Mouse (Mus musculus): ENCODE results near the gene Mettl9. TPM values are rescaled to one million over a fixed set of nuclear protein-coding genes. Genes with fewer than 3 reads are reported as not detected.

The Mettl9 gene
- total and polyA plus RNA-seq, 2 experiments from 2014 or later = 118 to 154 TPM

DNA sequence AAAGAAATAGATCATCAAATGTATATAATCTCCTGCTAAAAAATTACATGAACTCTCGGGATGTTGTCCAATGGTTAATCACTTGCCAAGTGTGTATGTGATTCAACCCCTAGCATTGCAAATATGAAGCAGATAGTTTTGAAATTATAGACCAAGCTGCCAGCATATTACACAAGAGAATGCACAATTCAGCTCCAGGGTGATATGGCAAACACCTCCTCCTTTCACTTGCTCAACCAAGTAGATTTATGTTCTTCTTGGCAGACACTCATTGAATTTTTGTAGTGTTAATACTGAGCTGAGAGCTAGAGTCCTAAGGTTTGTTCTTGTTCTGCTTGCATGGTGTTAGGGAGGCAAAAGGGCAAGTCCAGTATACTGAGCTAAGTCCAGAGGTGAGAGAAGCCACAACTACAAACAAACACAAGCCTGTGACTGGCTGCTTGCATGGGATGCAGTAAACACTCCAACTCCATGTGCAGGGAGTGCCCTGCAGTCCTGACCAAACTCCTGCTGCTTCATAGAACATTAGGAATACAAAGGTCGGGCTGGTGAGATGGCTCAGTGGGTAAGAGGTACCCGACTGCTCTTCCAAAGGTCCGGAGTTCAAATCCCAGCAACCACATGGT, 30.3 kb upstream of the Mettl9 start:
- Histone ChIP-seq H3K4me1 (ENCODE audit: insufficient read depth) (no peaks in the 10 kb centered on the region), H3K27ac (ENCODE audit: low read depth, low read length) (no peak overlapping the region), H3K36me3 (ENCODE audit: insufficient read depth) (no peaks in the 10 kb centered on the region), H3K4me2 (ENCODE audit: low read depth) (no peak overlapping the region), H3K4me3 (ENCODE audit: low read depth, low read length) (no peak overlapping the region), H3K9ac (no peak overlapping the region), H3K27me3 (ENCODE audit: insufficient read depth, low read length) (no peaks in the 10 kb centered on the region), H3K9me3 (ENCODE audit: low read length) (no peaks in the 10 kb centered on the region)
- ATAC-seq (no peak), DNase-seq (no peak)
- no peak for TF ChIP-seq CTCF (IDR thresholded peaks at IDR 0.05; ENCODE audit: low read depth)
- WGBS = 76% methylated on average over 4 of the region's 4 CpGs

DNA sequence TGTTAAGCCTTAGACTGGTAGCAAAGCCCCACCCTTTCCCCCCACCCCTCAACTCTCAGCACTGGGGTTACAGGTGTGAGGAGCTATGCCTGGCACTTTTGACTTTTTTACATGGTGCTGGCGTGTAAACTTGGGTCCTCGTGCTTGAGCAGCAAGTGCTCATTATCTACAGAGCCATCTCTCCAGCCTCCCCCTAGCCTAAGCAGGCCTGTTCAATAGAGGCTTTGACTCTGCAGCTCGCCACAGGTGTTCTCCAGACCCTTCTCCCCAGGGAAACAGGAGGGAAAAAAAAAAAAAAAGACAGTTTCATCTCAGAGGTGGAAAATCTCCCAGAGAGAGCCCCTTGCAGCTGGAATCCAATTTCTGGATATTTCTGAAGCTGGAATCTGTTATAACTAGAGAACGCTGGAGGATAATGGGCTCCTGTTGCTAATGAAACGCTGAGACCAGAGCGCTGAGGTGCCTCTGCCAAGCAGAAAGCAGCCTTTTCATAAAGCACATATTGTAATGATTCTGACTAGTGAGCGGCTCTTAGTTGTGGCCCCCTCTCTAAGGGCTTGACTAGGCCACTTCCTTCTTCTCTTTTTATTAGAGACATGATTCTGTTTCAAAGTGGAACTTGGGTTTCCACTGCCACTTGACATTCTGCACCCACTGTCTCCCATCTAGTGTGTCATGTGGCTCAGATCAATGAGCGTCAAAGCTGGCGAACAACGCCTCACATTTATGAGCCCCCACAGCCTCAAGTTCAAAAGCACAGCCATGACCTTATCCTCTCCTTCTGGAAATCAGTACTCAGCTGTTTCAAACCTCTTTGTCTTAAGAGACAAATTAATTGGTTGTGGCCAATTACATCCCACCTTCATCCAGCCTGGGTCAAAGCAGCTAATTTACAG, 22.2 kb upstream of the Mettl9 start:
- H3K9me3 ChIP-seq (ENCODE audit: low read length) = no peaks in the 10 kb centered on the region
- no peak overlapping the region for H3K4me3 ChIP-seq (ENCODE audit: low read depth, low read length)
- DNase-seq = no peak
- H3K9ac ChIP-seq = no peak overlapping the region
- WGBS = 29% methylated on average over 10 of the region's 10 CpGs
- H3K36me3 ChIP-seq (ENCODE audit: insufficient read depth) = no peaks in the 10 kb centered on the region
- ATAC-seq = peak; percentile 32
- TF ChIP-seq CTCF (IDR thresholded peaks at IDR 0.05; ENCODE audit: low read depth) = no peak
- H3K27me3 ChIP-seq (ENCODE audit: insufficient read depth, low read length) = no peaks in the 10 kb centered on the region
- H3K4me1 ChIP-seq (ENCODE audit: insufficient read depth) = no peaks in the 10 kb centered on the region
- no peak overlapping the region for H3K4me2 ChIP-seq (ENCODE audit: low read depth)
- H3K27ac ChIP-seq (ENCODE audit: low read depth, low read length) = no peak overlapping the region

DNA sequence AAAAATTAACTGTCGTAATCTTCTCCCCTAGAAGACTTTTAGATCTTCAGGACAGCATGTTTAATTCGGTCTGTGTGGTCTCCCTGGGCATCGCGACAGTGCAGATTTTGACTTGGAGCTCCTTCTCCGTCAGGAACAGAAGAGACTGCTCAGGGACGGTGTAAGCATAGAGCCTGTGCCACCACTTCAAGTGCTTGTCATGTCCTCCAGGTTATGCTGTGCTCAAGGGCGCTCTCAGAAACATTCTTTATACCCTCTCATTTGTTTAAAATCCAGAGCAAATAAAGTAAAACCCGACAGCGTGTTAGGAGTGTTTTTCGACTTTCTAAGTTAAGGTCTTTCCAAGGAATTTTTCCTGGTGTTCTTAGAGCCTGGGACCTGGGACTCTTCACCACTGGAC, 19.8 kb upstream of the Mettl9 start:
- 90% methylated on average over 10 of the region's 10 CpGs for WGBS

DNA sequence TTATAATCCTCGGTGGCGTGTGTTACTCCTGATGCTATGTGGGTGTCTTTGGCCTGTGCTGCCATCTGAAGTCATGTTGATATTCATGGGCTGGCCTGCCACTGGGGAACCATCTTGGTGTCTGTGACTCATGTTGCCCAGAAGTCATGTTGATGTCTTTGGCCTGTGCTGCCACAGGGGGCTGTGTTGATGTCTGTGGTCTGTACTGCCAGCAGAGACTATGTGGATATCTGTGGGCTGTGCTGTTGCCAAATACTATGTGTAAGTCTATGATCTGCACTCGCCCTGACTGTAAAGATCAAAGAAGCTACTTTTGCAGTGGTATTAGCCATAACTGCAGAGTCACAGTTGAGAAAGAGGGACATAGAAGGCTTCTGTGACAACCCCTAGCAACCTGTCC, 15.5 kb upstream of the Mettl9 start:
- Histone ChIP-seq H3K27me3 (ENCODE audit: insufficient read depth, low read length) (no peaks in the 10 kb centered on the region), H3K4me2 (ENCODE audit: low read depth) (no peak overlapping the region), H3K9ac (no peak overlapping the region), H3K4me3 (ENCODE audit: low read depth, low read length) (no peak overlapping the region), H3K27ac (ENCODE audit: low read depth, low read length) (no peak overlapping the region), H3K4me1 (ENCODE audit: insufficient read depth) (no peaks in the 10 kb centered on the region), H3K9me3 (ENCODE audit: low read length) (no peaks in the 10 kb centered on the region), H3K36me3 (ENCODE audit: insufficient read depth) (no peaks in the 10 kb centered on the region)
- TF ChIP-seq CTCF (IDR thresholded peaks at IDR 0.05; ENCODE audit: low read depth) = no peak
- WGBS = 92% methylated on average over 3 of the region's 3 CpGs
- ATAC-seq = no peak
- DNase-seq = no peak

More for the DNA sequence above, 19.8 kb upstream of the Mettl9 start:
- DNase-seq = no peak
- no peak overlapping the region for H3K9ac ChIP-seq
- TF ChIP-seq CTCF (IDR thresholded peaks at IDR 0.05; ENCODE audit: low read depth) = no peak
- no peak overlapping the region for H3K4me2 ChIP-seq (ENCODE audit: low read depth)
- H3K27me3 ChIP-seq (ENCODE audit: insufficient read depth, low read length) = no peaks in the 10 kb centered on the region
- H3K9me3 ChIP-seq (ENCODE audit: low read length) = no peaks in the 10 kb centered on the region
- no peaks in the 10 kb centered on the region for H3K36me3 ChIP-seq (ENCODE audit: insufficient read depth)
- no peak overlapping the region for H3K4me3 ChIP-seq (ENCODE audit: low read depth, low read length)
- H3K27ac ChIP-seq (ENCODE audit: low read depth, low read length) = no peak overlapping the region
- no peaks in the 10 kb centered on the region for H3K4me1 ChIP-seq (ENCODE audit: insufficient read depth)
- no peak for ATAC-seq

DNA sequence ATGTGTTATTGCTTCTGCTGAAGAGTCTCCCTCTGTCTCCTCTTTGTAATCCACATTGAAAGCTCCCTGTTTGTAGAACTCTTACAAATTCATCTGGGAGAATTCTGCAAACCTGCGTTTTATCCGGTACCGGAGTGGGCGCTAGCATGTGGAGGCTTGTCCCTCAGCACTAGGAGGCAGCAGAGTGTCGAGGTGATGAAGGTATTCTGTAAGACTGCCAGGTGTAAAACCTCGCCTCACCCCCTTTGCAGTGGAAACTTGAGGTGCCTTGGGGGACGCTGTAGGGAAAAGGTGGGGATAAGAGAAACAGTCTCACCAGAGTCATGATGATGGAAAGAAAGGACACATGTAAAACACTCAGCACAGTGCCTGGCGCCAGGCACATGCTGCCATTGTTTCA, 14.0 kb upstream of the Mettl9 start:
- H3K4me1 ChIP-seq (ENCODE audit: insufficient read depth) = no peaks in the 10 kb centered on the region
- no peak overlapping the region for H3K4me3 ChIP-seq (ENCODE audit: low read depth, low read length)
- no peaks in the 10 kb centered on the region for H3K9me3 ChIP-seq (ENCODE audit: low read length)
- H3K4me2 ChIP-seq (ENCODE audit: low read depth) = no peak overlapping the region
- 38% methylated on average over 8 of the region's 8 CpGs for WGBS
- no peak overlapping the region for H3K9ac ChIP-seq
- no peak for ATAC-seq
- H3K27ac ChIP-seq (ENCODE audit: low read depth, low read length) = no peak overlapping the region
- no peak for DNase-seq
- H3K36me3 ChIP-seq (ENCODE audit: insufficient read depth) = no peaks in the 10 kb centered on the region
- H3K27me3 ChIP-seq (ENCODE audit: insufficient read depth, low read length) = no peaks in the 10 kb centered on the region
- TF ChIP-seq CTCF (IDR thresholded peaks at IDR 0.05; ENCODE audit: low read depth) = peak; percentile 20; the same call in 1 of the 2 replicates

DNA sequence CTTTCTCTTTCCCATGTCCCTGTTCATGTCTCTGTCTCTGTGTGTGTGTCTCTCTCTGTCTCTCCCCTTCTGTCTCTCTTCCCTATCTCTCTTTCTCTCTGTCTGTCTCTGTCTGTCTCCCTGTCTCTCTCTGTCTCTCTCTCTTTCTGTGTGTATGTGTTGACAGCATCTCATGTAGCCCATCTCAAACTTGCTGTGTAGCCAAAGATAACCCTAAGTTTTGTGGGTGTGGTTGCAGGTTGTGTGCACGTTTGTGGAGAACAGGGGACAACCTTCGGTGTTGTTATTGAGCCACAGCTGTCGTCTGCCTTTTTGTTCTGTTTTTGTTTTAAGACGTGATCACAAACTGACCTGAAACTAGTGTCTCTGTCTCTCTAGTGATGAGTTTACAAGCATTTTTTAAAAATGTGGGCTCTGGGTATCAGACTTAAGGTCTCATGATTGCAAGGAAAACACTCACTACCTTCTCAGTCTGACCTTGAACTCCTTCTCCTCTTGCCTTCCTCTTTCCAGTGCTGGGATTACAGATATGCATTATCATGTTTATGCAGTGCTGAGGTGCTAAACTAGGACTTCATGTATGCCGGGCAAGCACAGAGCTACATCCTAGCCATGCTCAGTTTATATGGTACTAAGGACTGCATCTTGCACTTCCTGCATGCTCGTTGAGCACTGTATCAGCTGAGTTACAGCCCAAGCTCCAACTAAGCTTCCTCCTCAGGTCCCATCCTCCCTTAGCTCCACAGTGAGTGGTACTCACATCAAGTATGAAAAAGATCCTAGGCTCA, 8.8 kb upstream of the Mettl9 start:
- no peak overlapping the region for H3K27ac ChIP-seq (ENCODE audit: low read depth, low read length)
- no peaks in the 10 kb centered on the region for H3K4me1 ChIP-seq (ENCODE audit: insufficient read depth)
- H3K9me3 ChIP-seq (ENCODE audit: low read length) = no peaks in the 10 kb centered on the region
- H3K36me3 ChIP-seq (ENCODE audit: insufficient read depth) = no peaks in the 10 kb centered on the region
- H3K9ac ChIP-seq = no peak overlapping the region
- 80% methylated on average over 6 of the region's 6 CpGs for WGBS
- no peak overlapping the region for H3K4me2 ChIP-seq (ENCODE audit: low read depth)
- H3K4me3 ChIP-seq (ENCODE audit: low read depth, low read length) = no peak overlapping the region
- ATAC-seq (no peak), DNase-seq (no peak)
- no peaks in the 10 kb centered on the region; the same call in 1 of the 2 replicates for H3K27me3 ChIP-seq (ENCODE audit: insufficient read depth, low read length)
- no peak for TF ChIP-seq CTCF (IDR thresholded peaks at IDR 0.05; ENCODE audit: low read depth)
